Mouse (Mus musculus) heart, embryonic 13.5 days (tissue): ENCODE measurements around the gene Olfr749. TPM values are rescaled to one million over a fixed set of nuclear protein-coding genes. Genes with fewer than 3 reads are reported as not detected.
"Not testable (repeated sequence)": the region's sequence is repeated elsewhere in the genome, so short reads cannot be mapped to it uniquely, and the experiment has no call there.

Experiments used
- ATAC-seq: fragments of 200-750 bp; cut with Nextera tagmentation; 2 replicates; pipeline ENCODE4 v1.8.0; 2017; ENCODE audit warnings: moderate TSS enrichment; ENCODE audit not compliant: insufficient number of reproducible peaks, low FRiP score, low TSS enrichment; ENCODE audit errors: extremely low read depth
- H3K27ac ChIP-seq: fragments of 300-500 bp; sonication (generic); replicated peaks from 2 replicates; pipeline ENCODE4 v1.5.1; 2015; ENCODE audit warnings: moderate library complexity, mild to moderate bottlenecking, inconsistent platforms
- H3K27me3 ChIP-seq: fragments of 300-500 bp; sonication (generic); replicated peaks from 2 replicates; pipeline ENCODE4 v1.6.1; 2015; ENCODE audit warnings: mild to moderate bottlenecking, inconsistent platforms
- H3K36me3 ChIP-seq: fragments of 300-500 bp; sonication (generic); 2 replicates; pipeline ENCODE4 v1.6.1; 2015; ENCODE audit warnings: mild to moderate bottlenecking, inconsistent platforms
- H3K4me1 ChIP-seq: fragments of 300-500 bp; sonication (generic); 2 replicates; pipeline ENCODE4 v1.6.1; 2015; ENCODE audit warnings: inconsistent platforms
- H3K4me2 ChIP-seq: fragments of 300-500 bp; sonication (generic); 2 replicates; pipeline ENCODE4 v1.6.1; 2015; ENCODE audit warnings: inconsistent platforms, mild to moderate bottlenecking, moderate library complexity
- H3K4me3 ChIP-seq: fragments of 300-500 bp; sonication (generic); 2 replicates; pipeline ENCODE4 v1.5.1; 2015; ENCODE audit warnings: moderate library complexity, mild to moderate bottlenecking, inconsistent platforms
- H3K9ac ChIP-seq: fragments of 300-500 bp; sonication (generic); 2 replicates; pipeline ENCODE4 v1.6.1; 2015; ENCODE audit warnings: inconsistent platforms, mild to moderate bottlenecking, moderate library complexity
- H3K9me3 ChIP-seq: fragments of 300-500 bp; sonication (generic); 2 replicates; pipeline ENCODE4 v1.6.1; 2016; ENCODE audit warnings: inconsistent platforms
- WGBS: fragments of 180-500 bp; shearing (Covaris S2); methylation state at CpG from one replicate; pipeline ENCODE4 v1.1.7; 2015; ENCODE audit warnings: mixed read lengths; 5-methylcytosine and 5-hydroxymethylcytosine counted together
- polyA plus RNA-seq: library from polyadenylated mRNA; unstranded; fragments of >200 nt; fragmentation: Nextera tagmentation; extraction: Ambion mirVana; gene quantifications from 2 replicates; pipeline ENCODE4 v1.2.1, GENCODE M21; 2015

Olfr749 gene
- polyA plus RNA-seq, 1 experiment from 2014 or later = not detected

DNA sequence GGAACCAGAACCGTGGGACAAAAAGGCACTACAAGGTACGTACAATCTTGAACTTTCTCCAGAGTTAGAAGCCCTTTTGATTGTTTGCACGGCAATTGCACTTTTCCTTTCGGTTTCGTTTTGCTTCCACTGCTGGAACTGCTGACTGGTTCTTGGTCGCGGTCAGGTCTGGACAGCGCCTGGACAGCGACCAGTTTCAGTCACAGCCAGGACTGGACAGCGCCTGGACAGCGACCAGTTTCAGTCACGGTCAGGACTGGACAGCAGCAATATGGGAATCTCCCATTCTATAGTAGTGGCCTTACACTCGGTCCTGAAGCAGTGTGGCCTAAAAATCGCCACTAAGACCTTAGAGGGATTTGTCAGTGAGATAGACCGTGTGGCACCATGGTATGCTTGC lies 25.0 kb downstream of the Olfr749 start:
- H3K9me3 ChIP-seq = peaks cover 19% of the 10 kb centered on the region

DNA sequence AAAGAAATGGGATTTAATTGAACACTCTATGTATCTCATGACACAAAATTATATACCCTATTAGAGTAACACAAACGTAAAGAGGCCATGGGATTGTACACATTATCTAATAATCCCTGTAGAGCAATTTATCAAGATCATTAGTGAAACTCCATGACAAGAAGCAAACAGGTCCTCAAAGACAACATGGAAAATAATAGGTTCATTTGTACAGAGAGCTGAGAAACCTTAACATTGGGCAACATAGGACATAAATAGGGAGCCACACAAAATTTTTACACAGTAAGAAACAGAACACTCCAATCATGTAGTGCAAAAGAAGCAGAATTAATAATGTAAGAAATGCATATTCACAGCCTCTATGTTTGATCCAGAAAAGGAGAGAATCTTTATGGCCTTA lies 37.8 kb downstream of the Olfr749 start, which contains the start of gene Olfr748:
Gene Olfr748, plus strand, starts transcription at position 301 of the 400 bp plus-strand sequence.
- Histone ChIP-seq H3K4me3 (no peak within 1 kb of the TSS), H3K4me2 (no peak within 1 kb of the TSS), H3K9me3 (no peaks in the 10 kb centered on the region), H3K9ac (no peak within 1 kb of the TSS), H3K27me3 (no peaks in the 10 kb centered on the region), H3K36me3 (no peaks in the 10 kb centered on the region), H3K27ac (no peak within 1 kb of the TSS), H3K4me1 (no peaks in the 10 kb centered on the region)
- no peak for ATAC-seq
- 63% methylated on average over 1 of the region's 1 CpGs for WGBS

More for the DNA sequence above, 25.0 kb downstream of the Olfr749 start:
- not testable (repeated sequence) for H3K4me3 ChIP-seq, H3K4me2 ChIP-seq, H3K27ac ChIP-seq, H3K4me1 ChIP-seq, H3K9ac ChIP-seq, H3K27me3 ChIP-seq, ATAC-seq, H3K36me3 ChIP-seq
- 83% methylated on average over 15 of the region's 15 CpGs for WGBS

DNA sequence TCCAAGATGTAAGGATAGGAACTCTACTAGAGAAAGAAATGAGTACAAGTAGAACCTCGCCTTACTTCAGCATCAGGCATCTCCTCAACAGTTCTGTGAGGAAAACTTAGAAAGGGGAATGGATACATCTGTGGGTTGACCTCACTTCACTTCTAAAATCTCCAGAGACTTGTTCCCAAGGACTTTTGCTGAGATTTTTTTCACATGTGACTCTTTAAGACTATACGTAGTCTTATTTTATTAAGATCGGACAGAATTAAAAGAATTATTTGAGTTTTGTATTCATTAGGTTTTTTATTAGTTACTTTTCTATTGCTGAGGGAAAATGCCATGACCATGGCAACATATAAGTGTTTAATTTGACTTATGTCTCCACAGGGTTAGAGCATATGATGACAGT lies 51.8 kb downstream of the Olfr749 start, which contains the start of gene Olfr747:
Gene Olfr747, minus strand, starts transcription at position 101 of the 400 bp plus-strand sequence.
- Histone ChIP-seq H3K9ac (no peak within 1 kb of the TSS), H3K4me2 (no peak within 1 kb of the TSS), H3K36me3 (no peaks in the 10 kb centered on the region), H3K4me3 (no peak within 1 kb of the TSS), H3K9me3 (no peaks in the 10 kb centered on the region), H3K4me1 (no peaks in the 10 kb centered on the region), H3K27ac (no peak within 1 kb of the TSS), H3K27me3 (no peaks in the 10 kb centered on the region)
- ATAC-seq = no peak
- WGBS = 73% methylated on average over 3 of the region's 3 CpGs

Other genes with a start within 250 kb of the Olfr749 start
- not detected in 2 replicates for gene Olfr742, start 241.5 kb downstream of the Olfr749 start, polyA plus RNA-seq
- gene Olfr743, start 223.3 kb downstream of the Olfr749 start, polyA plus RNA-seq = not detected in 2 replicates
- not detected in 2 replicates for gene Olfr744, start 130.2 kb downstream of the Olfr749 start, polyA plus RNA-seq
- not detected in 2 replicates for gene Olfr745, start 105.7 kb downstream of the Olfr749 start, polyA plus RNA-seq
- gene Olfr746, start 98.0 kb downstream of the Olfr749 start, polyA plus RNA-seq = not detected in 2 replicates
- not detected in 2 replicates for gene Olfr747, start 51.9 kb downstream of the Olfr749 start, polyA plus RNA-seq
- not detected in 2 replicates for gene Olfr748, start 37.7 kb downstream of the Olfr749 start, polyA plus RNA-seq
- 48.8 and 51.4 TPM in 2 replicates for gene Ttc5, start 40.4 kb upstream of the Olfr749 start, polyA plus RNA-seq
- not detected in 2 replicates for gene Ccnb1ip1, start 62.6 kb upstream of the Olfr749 start, polyA plus RNA-seq
- gene Parp2, start 62.7 kb upstream of the Olfr749 start, polyA plus RNA-seq = 35.1 and 41.6 TPM in 2 replicates
- 4.5 and 5.1 TPM in 2 replicates for gene Tep1, start 125.5 kb upstream of the Olfr749 start, polyA plus RNA-seq
- 0.10 and 0.45 TPM in 2 replicates for gene Klhl33, start 152.4 kb upstream of the Olfr749 start, polyA plus RNA-seq
- 112 and 131 TPM in 2 replicates for gene Osgep, start 179.8 kb upstream of the Olfr749 start, polyA plus RNA-seq
- 148 TPM in 2 replicates for gene Apex1, start 179.9 kb upstream of the Olfr749 start, polyA plus RNA-seq
- gene Pip4p1, start 185.8 kb upstream of the Olfr749 start, polyA plus RNA-seq = 34.9 and 38.2 TPM in 2 replicates
- gene Pnp, start 186.0 kb upstream of the Olfr749 start, polyA plus RNA-seq = 36.5 and 41.3 TPM in 2 replicates
- not detected in 2 replicates for gene Gm49342, start 199.4 kb upstream of the Olfr749 start, polyA plus RNA-seq
- 0.74 TPM in 1 of 2 replicates, not detected in the other for gene Pnp2, start 210.9 kb upstream of the Olfr749 start, polyA plus RNA-seq